Mouse (Mus musculus) brain, embryonic 14.5 days (tissue): ENCODE results near the gene Vmn1r192.

Experiments used
- CTCF ChIP-seq: fragments of 200-500 bp; IDR thresholded peaks from 2 replicates; pipeline ENCODE4 v1.5.1; 2012; ENCODE audit warnings: inconsistent platforms, mild to moderate bottlenecking, moderate library complexity, borderline replicate concordance; ENCODE audit not compliant: insufficient read depth, insufficient read length; ENCODE audit errors: extremely low read depth
- POLR2A ChIP-seq: fragments of 200-500 bp; IDR thresholded peaks from 2 replicates; pipeline ENCODE4 v1.6.1; 2012; ENCODE audit warnings: mild to moderate bottlenecking, inconsistent platforms, borderline replicate concordance; ENCODE audit not compliant: poor library complexity, insufficient read depth, insufficient read length, severe bottlenecking; ENCODE audit errors: extremely low read depth

GRCm38 (mm10) chr13:22168416-22168815 is 22.5 kb downstream of the Vmn1r192 start:
- TF ChIP-seq CTCF (no peak), POLR2A (no peak)
